Mouse (Mus musculus) fibroblast of lung, adult 2 months (primary cell): ENCODE results near the gene Apoc2.

Source experiments
- DNase-seq: peaks from one replicate; pipeline ENCODE4 v3.0.0-alpha.2; 2011; ENCODE audit warnings: low read depth

Apoc2 gene

GRCm38 (mm10) chr7:19677872-19678271 is at the start of gene Apoc2:
TSS of gene Apoc2 (minus strand) at chr7:19677941.
- no peak for DNase-seq

- no peak for DNase-seq
These were observed 48.8 kb upstream of the Apoc2 start for GRCm38 (mm10) chr7:19726541-19726940.

- DNase-seq = no peak
These were observed 46.4 kb upstream of the Apoc2 start for GRCm38 (mm10) chr7:19724167-19724566.

- no peak for DNase-seq
These were observed 45.0 kb upstream of the Apoc2 start for GRCm38 (mm10) chr7:19722754-19723195.

GRCm38 (mm10) chr7:19719200-19719599 is 41.5 kb upstream of the Apoc2 start:
- DNase-seq = no peak

GRCm38 (mm10) chr7:19718297-19718952 is 40.7 kb upstream of the Apoc2 start:
- no peak for DNase-seq

- DNase-seq = no peak
These were observed 39.6 kb upstream of the Apoc2 start for GRCm38 (mm10) chr7:19717346-19717745.

- no peak for DNase-seq
These were observed 39.1 kb upstream of the Apoc2 start for GRCm38 (mm10) chr7:19716822-19717221.

- DNase-seq = no peak
These were observed 38.4 kb upstream of the Apoc2 start for GRCm38 (mm10) chr7:19716055-19716682.

GRCm38 (mm10) chr7:19715239-19716054 is 37.7 kb upstream of the Apoc2 start, which contains the start of gene Tomm40:
TSS of gene Tomm40 (minus strand) at chr7:19715438.
- DNase-seq = peak; percentile 100

GRCm38 (mm10) chr7:19714836-19715235 is 37.1 kb upstream of the Apoc2 start:
- no peak for DNase-seq

- no peak for DNase-seq
These were observed 35.9 kb upstream of the Apoc2 start for GRCm38 (mm10) chr7:19713598-19713997.

- no peak for DNase-seq
These were observed 35.5 kb upstream of the Apoc2 start for GRCm38 (mm10) chr7:19713196-19713595.

GRCm38 (mm10) chr7:19712414-19712813 is 34.7 kb upstream of the Apoc2 start:
- DNase-seq = no peak

GRCm38 (mm10) chr7:19710650-19711049 is 32.9 kb upstream of the Apoc2 start:
- DNase-seq = no peak

GRCm38 (mm10) chr7:19705271-19705670 is 27.5 kb upstream of the Apoc2 start:
- DNase-seq = no peak

GRCm38 (mm10) chr7:19704475-19704874 is 26.7 kb upstream of the Apoc2 start:
- no peak for DNase-seq

GRCm38 (mm10) chr7:19702859-19703555 is 25.3 kb upstream of the Apoc2 start:
- no peak for DNase-seq

- DNase-seq = peak; percentile 61
These were observed 23.5 kb upstream of the Apoc2 start for GRCm38 (mm10) chr7:19701069-19701761.

GRCm38 (mm10) chr7:19700299-19701068 is 22.7 kb upstream of the Apoc2 start:
- DNase-seq = no peak

- no peak for DNase-seq
These were observed 22.0 kb upstream of the Apoc2 start for GRCm38 (mm10) chr7:19699827-19700148.
